Mouse (Mus musculus): Measurements from ENCODE around the gene Polr2f. TPM values are rescaled to one million over a fixed set of nuclear protein-coding genes. Genes with fewer than 3 reads are reported as not detected.

Polr2f gene
- polyA plus RNA-seq, 1 experiment from 2014 or later, result 351 TPM

- H3K36me3 ChIP-seq, result no peaks in the 10 kb centered on the region
- no peaks in the 10 kb centered on the region for H3K9me3 ChIP-seq (replicated peaks)
- peaks cover 46% of the 10 kb centered on the region for H3K4me1 ChIP-seq
- no peak overlapping the region for H3K27ac ChIP-seq
- H3K4me3 ChIP-seq, result no peak overlapping the region
- peaks cover 11% of the 10 kb centered on the region for H3K27me3 ChIP-seq (ENCODE audit: low read depth, poor library complexity, severe bottlenecking)
- 67% methylated on average over 2 of the region's 2 CpGs for WGBS
- DNase-seq (ENCODE audit: low spot score), result no peak
Observed at GRCm38 (mm10) chr15:79105804-79106203, 35.0 kb upstream of the Polr2f start.

- Histone ChIP-seq H3K27ac (peak overlapping the region; percentile 97), H3K36me3 (peaks cover 12% of the 10 kb centered on the region), H3K27me3 (ENCODE audit: low read depth, poor library complexity, severe bottlenecking) (peaks cover 14% of the 10 kb centered on the region), H3K9me3 (replicated peaks) (no peaks in the 10 kb centered on the region), H3K4me3 (peak overlapping the region; percentile 98), H3K4me1 (peaks cover 47% of the 10 kb centered on the region)
- peak; percentile 39 for DNase-seq (ENCODE audit: low spot score)
- 18% methylated on average over 7 of the region's 7 CpGs for WGBS
Observed at GRCm38 (mm10) chr15:79107966-79108365, 32.8 kb upstream of the Polr2f start.

- Histone ChIP-seq H3K27ac (peak within 1 kb of the TSS; percentile 97), H3K36me3 (peaks cover 19% of the 10 kb centered on the region), H3K27me3 (ENCODE audit: low read depth, poor library complexity, severe bottlenecking) (peaks cover 14% of the 10 kb centered on the region), H3K4me3 (peak within 1 kb of the TSS; percentile 98), H3K9me3 (replicated peaks) (no peaks in the 10 kb centered on the region), H3K4me1 (peaks cover 47% of the 10 kb centered on the region)
- WGBS, result 1% methylated on average over 83 of the region's 85 CpGs
- peak; percentile 84 for DNase-seq (ENCODE audit: low spot score)
Observed at GRCm38 (mm10) chr15:79108421-79109320, 32.1 kb upstream of the Polr2f start, which contains the start of gene Micall1. Gene Micall1, plus strand, starts transcription at chr15:79108898.

GRCm38 (mm10) chr15:79109321-79109934, 31.4 kb upstream of the Polr2f start:
- peaks cover 25% of the 10 kb centered on the region for H3K36me3 ChIP-seq
- no peak for DNase-seq (ENCODE audit: low spot score)
- WGBS, result under 1% methylated on average over 46 of the region's 46 CpGs
- H3K27me3 ChIP-seq (ENCODE audit: low read depth, poor library complexity, severe bottlenecking), result peaks cover 14% of the 10 kb centered on the region
- H3K4me3 ChIP-seq, result peak overlapping the region; percentile 98
- peak overlapping the region; percentile 97 for H3K27ac ChIP-seq
- H3K4me1 ChIP-seq, result peaks cover 47% of the 10 kb centered on the region
- H3K9me3 ChIP-seq (replicated peaks), result no peaks in the 10 kb centered on the region

GRCm38 (mm10) chr15:79110031-79110430, 30.8 kb upstream of the Polr2f start:
- no peak for DNase-seq (ENCODE audit: low spot score)

GRCm38 (mm10) chr15:79110528-79110927, 30.3 kb upstream of the Polr2f start:
- DNase-seq (ENCODE audit: low spot score), result no peak
- Histone ChIP-seq H3K27me3 (ENCODE audit: low read depth, poor library complexity, severe bottlenecking) (peaks cover 14% of the 10 kb centered on the region), H3K36me3 (peaks cover 36% of the 10 kb centered on the region), H3K27ac (no peak overlapping the region), H3K9me3 (replicated peaks) (no peaks in the 10 kb centered on the region), H3K4me3 (peak overlapping the region; percentile 98), H3K4me1 (peaks cover 47% of the 10 kb centered on the region)
- 69% methylated on average over 2 of the region's 2 CpGs for WGBS

More at GRCm38 (mm10) chr15:79110031-79110430, 30.8 kb upstream of the Polr2f start:
- Histone ChIP-seq H3K27me3 (ENCODE audit: low read depth, poor library complexity, severe bottlenecking) (peaks cover 14% of the 10 kb centered on the region), H3K9me3 (replicated peaks) (no peaks in the 10 kb centered on the region), H3K27ac (0 out of 2 replicates have a peak overlapping the region, but pooled peaks have one; percentile 97), H3K4me1 (peaks cover 47% of the 10 kb centered on the region), H3K36me3 (peaks cover 31% of the 10 kb centered on the region), H3K4me3 (peak overlapping the region; percentile 98)
- WGBS, result 16% methylated on average over 9 of the region's 9 CpGs

GRCm38 (mm10) chr15:79111774-79112173, 29.0 kb upstream of the Polr2f start:
- 93% methylated on average over 4 of the region's 4 CpGs for WGBS
- Histone ChIP-seq H3K36me3 (peaks cover 48% of the 10 kb centered on the region), H3K4me1 (peaks cover 46% of the 10 kb centered on the region)

GRCm38 (mm10) chr15:79115276-79115675, 25.5 kb upstream of the Polr2f start:
- peaks cover 81% of the 10 kb centered on the region for H3K36me3 ChIP-seq
- peaks cover 15% of the 10 kb centered on the region for H3K4me1 ChIP-seq
- H3K27ac ChIP-seq, result no peak overlapping the region
- no peak for DNase-seq (ENCODE audit: low spot score)
- no peak overlapping the region for H3K4me3 ChIP-seq
- WGBS, result 61% methylated on average over 5 of the region's 5 CpGs
- no peaks in the 10 kb centered on the region for H3K9me3 ChIP-seq (replicated peaks)
- H3K27me3 ChIP-seq (ENCODE audit: low read depth, poor library complexity, severe bottlenecking), result peaks cover 8% of the 10 kb centered on the region

More at GRCm38 (mm10) chr15:79111774-79112173, 29.0 kb upstream of the Polr2f start:
- Histone ChIP-seq H3K9me3 (replicated peaks) (no peaks in the 10 kb centered on the region), H3K27me3 (ENCODE audit: low read depth, poor library complexity, severe bottlenecking) (peaks cover 14% of the 10 kb centered on the region), H3K4me3 (no peak overlapping the region), H3K27ac (no peak overlapping the region)
- no peak for DNase-seq (ENCODE audit: low spot score)

- 81% methylated on average over 9 of the region's 9 CpGs for WGBS
- H3K27ac ChIP-seq, result no peak overlapping the region
- no peaks in the 10 kb centered on the region for H3K4me1 ChIP-seq
- no peak for DNase-seq (ENCODE audit: low spot score)
- no peaks in the 10 kb centered on the region for H3K27me3 ChIP-seq (ENCODE audit: low read depth, poor library complexity, severe bottlenecking)
- H3K4me3 ChIP-seq, result no peak overlapping the region
- peaks cover 96% of the 10 kb centered on the region for H3K36me3 ChIP-seq
- H3K9me3 ChIP-seq (replicated peaks), result no peaks in the 10 kb centered on the region
Observed at GRCm38 (mm10) chr15:79119491-79119890, 21.3 kb upstream of the Polr2f start.

- H3K9me3 ChIP-seq (replicated peaks), result no peaks in the 10 kb centered on the region
- no peak for DNase-seq (ENCODE audit: low spot score)
- no peaks in the 10 kb centered on the region for H3K4me1 ChIP-seq
- no peak overlapping the region for H3K27ac ChIP-seq
- H3K36me3 ChIP-seq, result peaks cover 96% of the 10 kb centered on the region
- no peak overlapping the region for H3K4me3 ChIP-seq
- WGBS, result 82% methylated on average over 4 of the region's 4 CpGs
- no peaks in the 10 kb centered on the region for H3K27me3 ChIP-seq (ENCODE audit: low read depth, poor library complexity, severe bottlenecking)
Observed at GRCm38 (mm10) chr15:79122119-79122518, 18.7 kb upstream of the Polr2f start.

- DNase-seq (ENCODE audit: low spot score), result no peak
- whole genome bisulfite sequencing, result 86% methylated on average over 13 of the region's 13 CpGs
- no peaks in the 10 kb centered on the region for H3K9me3 ChIP-seq (replicated peaks)
- H3K4me3 ChIP-seq, result no peak overlapping the region
- no peaks in the 10 kb centered on the region for H3K4me1 ChIP-seq
- H3K27me3 ChIP-seq (ENCODE audit: low read depth, poor library complexity, severe bottlenecking), result no peaks in the 10 kb centered on the region
- no peak overlapping the region for H3K27ac ChIP-seq
- peaks cover 98% of the 10 kb centered on the region for H3K36me3 ChIP-seq
Observed at GRCm38 (mm10) chr15:79122546-79122945, 18.3 kb upstream of the Polr2f start.

- Histone ChIP-seq H3K27ac (no peak overlapping the region), H3K4me3 (no peak overlapping the region), H3K36me3 (peaks cover 98% of the 10 kb centered on the region), H3K27me3 (ENCODE audit: low read depth, poor library complexity, severe bottlenecking) (no peaks in the 10 kb centered on the region), H3K4me1 (no peaks in the 10 kb centered on the region), H3K9me3 (replicated peaks) (no peaks in the 10 kb centered on the region)
- no peak for DNase-seq (ENCODE audit: low spot score)
- 91% methylated on average over 6 of the region's 6 CpGs for WGBS
Observed at GRCm38 (mm10) chr15:79123751-79124150, 17.1 kb upstream of the Polr2f start.

GRCm38 (mm10) chr15:79124331-79124875, 16.4 kb upstream of the Polr2f start:
- Histone ChIP-seq H3K4me3 (no peak overlapping the region), H3K27ac (no peak overlapping the region), H3K36me3 (peaks cover 95% of the 10 kb centered on the region), H3K27me3 (ENCODE audit: low read depth, poor library complexity, severe bottlenecking) (no peaks in the 10 kb centered on the region), H3K9me3 (replicated peaks) (no peaks in the 10 kb centered on the region), H3K4me1 (no peaks in the 10 kb centered on the region)
- 88% methylated on average over 10 of the region's 10 CpGs for WGBS
- no peak for DNase-seq (ENCODE audit: low spot score)
